Mouse (Mus musculus): Measurements from ENCODE around the gene Aadac. TPM values are rescaled to one million over a fixed set of nuclear protein-coding genes. Genes with fewer than 3 reads are reported as not detected.

The Aadac gene
- polyA plus RNA-seq (2012; rRNA removed): 232 and 290 TPM in 2 replicates

DNA sequence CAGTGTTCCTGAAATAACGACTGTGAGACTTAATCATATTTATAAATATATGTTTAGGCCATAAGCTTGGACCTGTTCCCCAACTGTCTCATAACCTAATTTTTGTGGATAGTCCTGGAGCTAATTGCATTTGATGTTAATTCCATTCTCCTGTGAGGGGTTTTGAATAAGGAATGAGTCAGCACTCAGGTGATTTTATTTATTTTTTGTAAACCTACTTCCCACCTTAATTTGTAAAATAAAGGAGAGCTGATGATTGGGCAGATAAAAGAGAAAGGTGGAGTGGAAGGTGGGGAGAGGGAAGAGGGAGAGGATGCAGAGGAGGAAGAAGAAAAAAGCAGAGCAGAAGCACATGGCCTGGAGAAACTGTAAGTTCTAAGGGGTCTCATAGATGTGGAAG, at the start of gene Aadac:
Aadac (plus strand) TSS at position 301 of the 400 bp plus-strand sequence.

GRCm38 (mm10) chr3:60006443-60006842, 19.1 kb upstream of the Aadac start, which contains the start of gene Aadacl2:
Gene Aadacl2, plus strand, starts transcription at chr3:60006743.

DNA sequence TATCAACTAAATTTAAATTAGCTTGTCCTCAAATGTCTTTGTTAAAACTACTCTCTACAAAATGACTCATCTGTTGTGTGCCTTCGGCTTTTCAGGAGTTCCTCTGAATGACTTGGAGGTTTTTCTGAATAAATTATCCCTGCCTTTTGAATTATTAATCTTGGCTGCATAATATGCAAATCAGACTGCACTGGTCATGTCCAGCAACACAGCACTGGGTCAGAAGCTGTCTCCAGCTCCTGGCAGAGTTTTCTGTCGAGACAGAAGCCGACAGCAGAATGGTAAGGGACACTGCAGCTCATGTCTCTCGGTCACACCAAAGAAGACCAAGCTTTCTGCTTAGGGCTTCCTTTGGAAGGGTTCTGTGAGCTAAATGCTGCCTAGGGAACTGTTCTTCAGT, 56.1 kb downstream of the Aadac start, which contains the start of gene Sucnr1:
Sucnr1 (plus strand) TSS at position 222 of the 400 bp plus-strand sequence.

Other genes with a start within 250 kb of the Aadac start
- gene Gm8298, start 164.7 kb upstream of the Aadac start, polyA plus RNA-seq (2012; rRNA removed): not detected in 2 replicates
- gene C130079G13Rik, start 100.5 kb upstream of the Aadac start, polyA plus RNA-seq (2012; rRNA removed): not detected in 2 replicates
- not detected in 2 replicates for gene Aadacl2, start 19.0 kb upstream of the Aadac start, polyA plus RNA-seq (2012; rRNA removed)
- gene Sucnr1, start 56.2 kb downstream of the Aadac start, polyA plus RNA-seq (2012; rRNA removed): 0.16 and 0.32 TPM in 2 replicates

Measured in liver, embryonic 18 days (tissue).